Mouse (Mus musculus) kidney, adult 18-20 months (tissue): ENCODE results near the gene Hydin.
"Not testable (repeated sequence)": the region's sequence is repeated elsewhere in the genome, so short reads cannot be mapped to it uniquely, and the experiment has no call there.

ENCODE experiments used
- DNase-seq: peaks from one replicate; pipeline ENCODE4 v3.0.0; 2021

Hydin gene

GRCm38 (mm10) chr8:110266741-110267140, at the start of gene Hydin:
Gene Hydin (plus strand): TSS chr8:110266977.
- peak; percentile 70 for DNase-seq

GRCm38 (mm10) chr8:110217198-110217597, 49.6 kb upstream of the Hydin start:
- no peak for DNase-seq

- DNase-seq = peak; percentile 99
Observed at GRCm38 (mm10) chr8:110217681-110218131, 49.1 kb upstream of the Hydin start.

GRCm38 (mm10) chr8:110218511-110218910, 48.3 kb upstream of the Hydin start:
- DNase-seq = no peak

GRCm38 (mm10) chr8:110220936-110221335, 45.8 kb upstream of the Hydin start:
- no peak for DNase-seq

- DNase-seq = peak; percentile 14
Observed at GRCm38 (mm10) chr8:110230803-110231202, 36.0 kb upstream of the Hydin start.

- DNase-seq = no peak
Observed at GRCm38 (mm10) chr8:110242278-110243177, 24.2 kb upstream of the Hydin start.

- DNase-seq = no peak
Observed at GRCm38 (mm10) chr8:110244566-110244965, 22.2 kb upstream of the Hydin start.

GRCm38 (mm10) chr8:110247238-110247637, 19.5 kb upstream of the Hydin start:
- DNase-seq = no peak

GRCm38 (mm10) chr8:110253986-110254385, 12.8 kb upstream of the Hydin start:
- DNase-seq = no peak

GRCm38 (mm10) chr8:110265796-110266305, 926 bp upstream of the Hydin start:
- no peak for DNase-seq

GRCm38 (mm10) chr8:110267268-110267667, 491 bp downstream of the Hydin start:
- DNase-seq = no peak

GRCm38 (mm10) chr8:110270659-110271058, 3.9 kb downstream of the Hydin start:
- no peak for DNase-seq

GRCm38 (mm10) chr8:110273394-110273793, 6.6 kb downstream of the Hydin start:
- no peak for DNase-seq

- DNase-seq = no peak
Observed at GRCm38 (mm10) chr8:110275465-110276258, 8.9 kb downstream of the Hydin start.

GRCm38 (mm10) chr8:110276259-110276560, 9.4 kb downstream of the Hydin start:
- DNase-seq = no peak

- DNase-seq = no peak
Observed at GRCm38 (mm10) chr8:110312715-110313114, 45.9 kb downstream of the Hydin start.

GRCm38 (mm10) chr8:110315826-110316225, 49.0 kb downstream of the Hydin start:
- DNase-seq = no peak

GRCm38 (mm10) chr8:110319586-110319985, 52.8 kb downstream of the Hydin start:
- DNase-seq = no peak

GRCm38 (mm10) chr8:110321446-110321845, 54.7 kb downstream of the Hydin start:
- no peak for DNase-seq

- no peak for DNase-seq
Observed at GRCm38 (mm10) chr8:110323981-110324574, 57.3 kb downstream of the Hydin start.

GRCm38 (mm10) chr8:110327120-110327519, 60.3 kb downstream of the Hydin start:
- DNase-seq = not testable (repeated sequence)

- DNase-seq = no peak
Observed at GRCm38 (mm10) chr8:110333376-110333775, 66.6 kb downstream of the Hydin start.
